Mouse (Mus musculus) adrenal gland, adult (tissue): Measurements from ENCODE around the gene Gm5105.

Experiments
- DNase-seq, 2 experiments: peaks; one replicate each; pipeline ENCODE4 v3.0.0; 2022 to 2023; ENCODE audit warnings: low spot score in 1 of 2; ENCODE audit not compliant: inconsistent age in 2 of 2

Gm5105 gene

DNA sequence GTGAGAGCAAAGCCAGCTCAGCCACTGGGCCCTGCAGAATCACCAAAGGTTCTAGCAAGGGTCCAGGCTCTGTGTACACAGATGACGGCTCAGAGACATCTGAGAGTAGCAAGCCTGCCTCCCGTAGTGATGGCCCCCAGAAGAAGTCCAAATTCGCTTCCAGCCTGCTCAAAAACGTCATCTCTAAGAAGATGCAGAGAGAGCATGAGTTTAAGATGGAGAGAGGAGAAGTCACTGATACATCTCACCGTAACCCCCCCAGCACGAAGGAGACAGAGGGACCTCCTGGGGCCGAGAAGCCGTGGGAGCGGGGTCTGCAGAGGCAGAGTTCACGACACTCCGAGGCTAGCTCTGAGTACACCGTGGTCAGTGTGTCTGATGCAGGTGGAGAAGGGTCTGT, at the start of gene Gm5105:
TSS of gene Gm5105 (minus strand) at position 101 of the 400 bp plus-strand sequence.
- no peak for DNase-seq

DNA sequence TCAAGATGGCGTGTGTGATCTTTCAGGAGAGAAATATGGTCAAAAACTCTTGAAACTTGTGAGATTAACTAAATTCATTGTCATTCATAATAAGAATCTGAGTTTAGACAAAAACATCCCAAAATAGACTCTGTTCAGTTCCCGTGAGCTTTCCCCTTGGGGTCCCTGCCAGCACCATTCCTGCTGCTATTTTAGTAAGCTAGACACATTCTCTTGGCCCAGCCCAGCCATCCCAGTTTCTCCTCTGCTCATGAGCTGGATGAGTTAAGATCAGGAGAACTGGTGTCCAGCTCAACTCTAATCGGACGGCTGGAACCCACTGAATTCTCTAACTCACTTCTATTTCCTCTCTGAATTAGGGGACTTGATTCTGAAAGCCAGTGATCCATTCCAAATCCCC, 49.7 kb upstream of the Gm5105 start:
- peak in 1 of 2 experiments; percentile 18 for DNase-seq

DNA sequence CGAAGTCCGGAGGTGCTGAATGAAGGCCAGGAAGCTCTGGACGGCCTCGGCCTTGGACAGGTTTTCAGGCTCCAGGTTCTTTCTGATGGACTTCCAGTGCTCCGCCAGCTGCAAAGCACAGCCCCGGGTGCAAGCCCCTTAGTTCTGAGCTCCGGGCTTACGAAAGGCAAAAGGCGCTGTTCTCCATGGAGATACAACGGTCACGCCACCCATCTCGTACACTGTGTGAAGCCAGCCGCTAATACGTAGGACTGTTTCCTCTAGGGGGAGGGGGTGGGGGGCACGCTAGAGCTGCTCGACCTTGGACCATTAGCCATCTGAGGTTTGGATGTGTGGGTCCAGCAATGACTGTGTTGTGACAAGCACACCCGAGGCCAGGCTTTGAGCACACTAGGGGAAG, 46.9 kb upstream of the Gm5105 start:
- DNase-seq = peak in 1 of 2 experiments; percentile 55

GRCm38 (mm10) chr3:138110910-138111782, 44.0 kb upstream of the Gm5105 start:
- DNase-seq = peak in 1 of 2 experiments; percentile 11

DNA sequence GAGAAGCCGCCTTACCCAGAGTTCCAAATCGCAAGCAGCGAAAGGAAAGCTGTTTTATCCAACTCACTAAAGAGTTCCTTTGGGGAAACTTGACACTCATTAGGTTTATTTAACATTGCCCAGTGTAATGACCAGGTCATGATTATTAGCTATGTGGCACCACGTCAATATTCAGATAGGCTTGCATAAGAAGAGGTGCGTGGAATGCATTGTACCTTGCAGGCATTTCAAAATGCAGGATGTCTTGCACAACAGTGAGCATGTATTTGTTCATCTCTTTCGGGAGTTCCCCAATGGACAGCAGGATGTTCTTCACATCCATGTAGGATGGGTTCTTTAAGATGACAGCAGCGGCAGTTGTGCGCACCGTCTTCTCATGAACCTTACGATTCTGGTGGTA, 39.7 kb upstream of the Gm5105 start:
- DNase-seq = peak in 1 of 2 experiments; percentile 15

DNA sequence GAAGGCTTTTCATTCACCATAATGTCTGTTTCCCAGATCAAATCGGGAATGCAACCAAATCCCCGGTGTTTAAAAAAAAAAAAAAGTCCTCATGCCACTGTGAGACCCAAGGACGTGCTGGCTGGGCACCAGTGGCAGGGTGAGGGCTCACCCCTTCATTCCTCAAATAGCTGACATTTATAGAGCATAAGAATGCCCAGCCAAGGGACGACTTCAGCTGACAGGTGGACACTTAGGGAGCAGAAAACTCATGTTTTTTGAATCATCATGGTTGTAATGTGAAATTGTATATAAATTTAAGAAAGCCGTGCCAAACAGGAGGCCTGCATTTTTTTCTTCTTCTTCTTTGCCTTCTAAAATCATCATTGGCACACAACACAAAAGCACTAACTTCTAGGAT, 37.9 kb upstream of the Gm5105 start:
- DNase-seq = peak; percentile 28 to 64

DNA sequence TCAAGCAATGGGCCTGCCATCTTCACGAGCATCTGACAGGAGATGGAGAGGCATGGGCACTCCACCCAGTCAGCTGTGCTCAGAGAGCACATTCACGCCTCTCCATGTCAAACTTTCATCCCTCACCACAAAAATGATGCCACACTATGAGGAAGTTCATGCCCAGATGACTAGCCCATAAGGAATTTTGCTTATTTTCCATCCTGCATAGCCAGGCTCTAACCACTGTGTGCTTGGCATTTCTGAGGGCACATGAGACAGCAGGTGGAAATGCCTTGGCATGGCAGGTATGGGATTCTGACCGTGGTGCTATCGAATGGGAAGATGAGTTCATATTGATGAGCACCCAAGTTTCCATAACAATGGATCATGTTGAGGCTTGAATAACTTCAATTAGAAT, 36.5 kb upstream of the Gm5105 start:
- DNase-seq = no peak

- no peak for DNase-seq
These were observed 34.7 kb upstream of the Gm5105 start for GRCm38 (mm10) chr3:138101936-138102335.

GRCm38 (mm10) chr3:138097718-138098117, 30.5 kb upstream of the Gm5105 start:
- peak in 1 of 2 experiments; percentile 78 for DNase-seq

- peak; percentile 54 to 87 for DNase-seq
These were observed 29.3 kb upstream of the Gm5105 start for GRCm38 (mm10) chr3:138096263-138097028.

DNA sequence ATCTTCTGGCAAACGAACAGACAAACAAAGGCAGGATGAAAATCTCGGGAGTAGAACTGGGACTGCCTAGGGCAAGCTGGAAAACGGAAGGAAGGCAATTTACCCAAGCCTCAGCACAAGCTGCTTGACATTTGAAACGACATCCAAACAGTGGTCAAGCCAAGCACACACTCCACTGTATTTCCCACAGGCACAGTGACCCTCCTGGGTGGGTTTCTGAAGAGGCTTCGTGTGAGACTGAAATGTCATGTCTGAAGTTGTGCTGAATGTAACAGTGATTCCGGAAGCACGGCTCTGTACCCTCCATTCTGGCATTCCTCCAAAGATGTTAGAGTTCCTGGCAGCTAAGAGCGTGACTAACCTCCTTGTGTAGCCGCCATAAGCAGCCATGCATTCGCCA, 28.5 kb upstream of the Gm5105 start:
- peak in 1 of 2 experiments; percentile 53 for DNase-seq

- peak in 1 of 2 experiments; percentile 55 for DNase-seq
These were observed 28.1 kb upstream of the Gm5105 start for GRCm38 (mm10) chr3:138095301-138095700.

DNA sequence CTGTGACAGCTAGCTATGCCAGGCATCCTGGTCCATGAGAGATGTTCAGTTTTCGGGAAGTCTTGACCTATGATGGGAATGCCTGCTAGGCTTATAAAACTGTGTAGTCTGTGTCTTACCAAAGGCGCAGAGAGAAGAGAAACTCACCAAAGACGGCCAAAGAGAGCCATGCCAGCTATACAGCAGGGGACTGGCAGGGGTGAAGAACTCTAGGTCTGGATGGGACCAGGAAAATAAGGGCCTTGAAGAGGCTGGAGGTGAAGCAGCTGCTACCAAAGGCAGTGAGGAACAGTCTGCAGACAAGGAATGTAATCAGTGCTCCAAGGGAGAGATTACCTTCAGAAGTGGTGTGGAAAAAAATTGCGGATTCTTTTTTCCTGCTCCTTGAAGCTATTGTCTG, 16.7 kb upstream of the Gm5105 start:
- no peak for DNase-seq

DNA sequence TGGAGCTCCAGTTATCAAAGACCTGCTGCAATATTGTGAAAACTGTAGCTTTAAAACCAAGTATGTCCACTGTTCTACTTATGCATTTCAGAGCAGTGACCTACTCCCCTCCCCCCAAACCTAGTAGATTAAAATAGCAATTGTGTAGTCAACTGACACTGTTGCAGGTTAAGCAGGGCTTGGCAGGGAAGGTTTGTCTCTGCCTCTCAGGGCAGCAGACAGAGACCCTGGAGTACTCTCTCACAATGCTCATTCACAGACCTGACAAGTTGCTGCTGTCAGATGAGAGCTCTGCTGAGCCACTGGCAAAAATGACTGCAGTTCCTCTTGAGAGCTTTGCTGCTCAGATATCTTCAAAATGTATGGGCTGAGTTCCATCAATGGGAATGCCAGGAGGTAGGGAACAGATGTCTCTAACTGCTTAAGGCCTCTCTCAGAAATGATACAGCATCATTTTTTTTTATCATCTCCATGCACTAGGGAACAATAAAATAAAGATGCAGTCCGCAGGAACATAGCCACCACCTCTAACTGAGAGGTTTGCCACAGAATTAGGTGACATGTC, 16.0 kb upstream of the Gm5105 start:
- no peak for DNase-seq

DNA sequence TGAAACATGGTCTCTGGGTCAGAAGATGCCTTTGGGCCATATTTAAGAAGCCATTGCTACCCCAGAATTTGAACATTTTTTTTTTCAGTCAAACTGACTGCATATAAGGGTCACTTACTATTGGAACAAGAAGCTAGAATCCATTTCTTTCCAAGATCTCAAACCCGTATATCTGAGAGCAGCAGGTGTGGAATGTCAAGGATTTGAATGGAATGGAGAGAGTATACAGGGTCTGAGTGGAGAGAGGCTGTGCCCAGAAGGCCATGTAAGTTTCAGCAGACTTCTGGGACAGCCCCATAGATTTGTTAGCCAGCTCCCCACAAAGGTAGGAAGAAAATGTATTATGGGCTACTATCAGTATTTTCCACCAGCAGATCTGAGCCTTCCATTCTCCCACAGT, 11.5 kb upstream of the Gm5105 start:
- DNase-seq = no peak

DNA sequence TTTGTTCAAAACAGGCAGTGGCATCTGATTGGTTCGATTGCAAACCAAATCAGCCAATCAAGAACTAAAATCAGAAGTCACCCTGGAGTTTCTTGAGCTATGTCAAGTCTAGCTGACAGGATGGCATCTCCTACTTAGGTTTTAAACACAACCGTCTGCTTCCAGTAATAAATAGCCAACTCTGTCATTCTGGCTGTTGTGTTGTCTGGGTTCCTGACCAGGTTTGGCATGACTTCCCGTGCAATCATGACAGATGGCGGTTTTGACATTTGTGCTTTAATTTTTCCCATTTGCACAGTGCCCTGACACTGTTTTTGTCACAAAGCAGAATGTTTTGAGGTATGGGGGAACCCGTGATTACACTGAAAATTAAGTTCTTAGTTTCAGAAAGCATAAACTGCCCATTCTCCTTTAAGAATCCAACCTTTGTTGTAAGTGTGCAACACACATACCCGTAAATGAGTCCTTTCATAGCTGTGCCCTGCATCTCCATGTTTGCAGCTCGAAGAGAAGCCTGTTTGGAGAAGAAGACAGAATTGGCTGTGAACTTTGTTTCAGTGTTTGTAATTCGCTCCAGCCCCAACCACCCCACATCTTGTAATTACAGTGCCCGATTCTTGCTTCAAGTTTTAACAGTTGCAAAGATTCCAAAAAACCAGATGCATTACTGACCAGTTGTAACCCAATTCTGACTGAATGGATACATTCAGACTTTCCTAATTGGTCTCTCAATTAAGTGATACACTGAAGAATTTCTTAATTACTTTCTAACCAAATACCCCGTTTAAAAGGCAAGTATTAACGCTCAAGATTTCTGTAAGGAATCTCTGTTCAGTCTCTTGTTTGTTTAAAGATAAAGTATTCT, 10.5 kb upstream of the Gm5105 start:
- DNase-seq = peak in 1 of 2 experiments; percentile 20

DNA sequence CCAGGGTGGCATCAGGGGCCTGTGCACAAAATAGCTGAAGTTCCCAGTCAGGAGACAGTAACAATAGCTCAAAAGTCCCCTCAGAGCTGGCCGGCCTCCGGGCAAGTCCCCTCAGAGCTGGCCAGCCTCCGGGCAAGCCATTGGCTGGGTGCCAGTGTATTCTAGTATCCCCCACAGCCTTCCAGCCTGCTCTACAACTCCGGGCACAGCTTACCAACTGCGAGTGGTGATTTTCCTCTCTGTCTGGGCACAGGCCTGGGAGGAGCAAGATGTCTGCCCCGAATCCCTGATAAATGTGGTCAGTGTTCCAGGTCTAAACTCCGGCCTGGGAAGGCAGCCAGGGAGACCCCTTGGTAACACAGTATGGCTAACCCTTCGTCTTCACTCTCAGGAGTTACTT, 8.0 kb upstream of the Gm5105 start:
- peak in 1 of 2 experiments; percentile 31 for DNase-seq

- DNase-seq = no peak
These were observed 7.0 kb upstream of the Gm5105 start for GRCm38 (mm10) chr3:138074214-138074613.

GRCm38 (mm10) chr3:138071476-138072073, 4.4 kb upstream of the Gm5105 start:
- DNase-seq = no peak

DNA sequence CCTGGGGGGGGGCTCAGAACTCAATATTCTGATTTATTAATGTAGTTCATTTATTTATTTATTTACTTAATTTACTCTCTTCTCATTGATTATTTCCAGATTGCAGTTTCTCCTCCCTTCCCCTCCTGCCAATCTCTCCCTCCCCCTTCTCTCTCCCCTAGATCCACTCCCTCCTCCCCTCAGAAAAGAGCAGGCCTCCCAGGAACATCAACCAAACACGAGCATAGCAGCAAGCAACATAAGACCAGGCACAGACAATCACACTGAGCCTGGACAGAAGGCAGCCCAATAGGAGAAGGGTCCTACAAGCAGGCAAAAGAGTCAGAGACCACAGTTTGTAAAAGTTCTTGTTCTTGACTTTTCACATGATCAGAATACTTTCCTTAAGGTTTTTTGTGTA, 3.8 kb upstream of the Gm5105 start:
- DNase-seq = no peak
